Mouse (Mus musculus) forebrain, embryonic 15.5 days (tissue): ENCODE results near the gene Slit3. TPM values are rescaled to one million over a fixed set of nuclear protein-coding genes. Genes with fewer than 3 reads are reported as not detected.

ENCODE experiments used
- ATAC-seq: fragments of 200-750 bp; cut with Nextera tagmentation; replicated peaks from 2 replicates; pipeline ENCODE4 v1.8.0; 2017; ENCODE audit warnings: mild to moderate bottlenecking, moderate TSS enrichment, moderate library complexity
- H3K27ac ChIP-seq: fragments of 300-500 bp; sonication (generic); replicated peaks from 2 replicates; pipeline ENCODE4 v1.5.1; 2015; ENCODE audit warnings: mild to moderate bottlenecking, inconsistent platforms
- H3K27me3 ChIP-seq: fragments of 300-500 bp; sonication (generic); 2 replicates; pipeline ENCODE4 v1.6.1; 2015; ENCODE audit warnings: inconsistent platforms
- H3K36me3 ChIP-seq: fragments of 300-500 bp; sonication (generic); 2 replicates; pipeline ENCODE4 v1.6.1; 2015; ENCODE audit warnings: mild to moderate bottlenecking, inconsistent platforms
- H3K4me1 ChIP-seq: fragments of 300-500 bp; sonication (generic); 2 replicates; pipeline ENCODE4 v1.6.1; 2015; ENCODE audit warnings: inconsistent platforms
- H3K4me2 ChIP-seq: fragments of 300-500 bp; sonication (generic); replicated peaks from 2 replicates; pipeline ENCODE4 v1.6.1; 2015; ENCODE audit warnings: mild to moderate bottlenecking, inconsistent platforms
- H3K4me3 ChIP-seq: fragments of 300-500 bp; sonication (generic); 2 replicates; pipeline ENCODE4 v1.5.1; 2015; ENCODE audit warnings: mild to moderate bottlenecking, inconsistent platforms
- H3K9ac ChIP-seq: fragments of 300-500 bp; sonication (generic); replicated peaks from 2 replicates; pipeline ENCODE4 v1.6.1; 2015; ENCODE audit warnings: mild to moderate bottlenecking, inconsistent platforms
- H3K9me3 ChIP-seq: fragments of 300-500 bp; sonication (generic); 2 replicates; pipeline ENCODE4 v1.6.1; 2016; ENCODE audit warnings: inconsistent platforms
- WGBS: fragments of 180-500 bp; shearing (Covaris S2); methylation state at CpG from one replicate; pipeline ENCODE4 v1.1.7; 2015; ENCODE audit warnings: mixed read lengths; 5-methylcytosine and 5-hydroxymethylcytosine counted together
- polyA plus RNA-seq: library from polyadenylated mRNA; unstranded; fragments of >200 nt; fragmentation: Nextera tagmentation; extraction: Ambion mirVana; gene quantifications from 2 replicates; pipeline ENCODE4 v1.2.1, GENCODE M21; 2015

The Slit3 gene
- polyA plus RNA-seq, 1 experiment from 2014 or later, result 6.4 TPM

GRCm38 (mm10) chr11:35403516-35403915, 282.5 kb downstream of the Slit3 start:
- H3K27ac ChIP-seq, result no peak overlapping the region
- H3K9me3 ChIP-seq, result no peaks in the 10 kb centered on the region
- no peak overlapping the region for H3K9ac ChIP-seq
- H3K4me2 ChIP-seq, result no peak overlapping the region
- H3K36me3 ChIP-seq, result no peaks in the 10 kb centered on the region
- H3K4me1 ChIP-seq, result peaks cover 9% of the 10 kb centered on the region
- 91% methylated on average over 9 of the region's 9 CpGs for WGBS
- no peaks in the 10 kb centered on the region for H3K27me3 ChIP-seq
- no peak for ATAC-seq
- no peak overlapping the region for H3K4me3 ChIP-seq

- no peaks in the 10 kb centered on the region for H3K36me3 ChIP-seq
- H3K4me3 ChIP-seq, result no peak overlapping the region
- H3K27ac ChIP-seq, result no peak overlapping the region
- H3K9ac ChIP-seq, result no peak overlapping the region
- no peak for ATAC-seq
- no peaks in the 10 kb centered on the region for H3K9me3 ChIP-seq
- 21% methylated on average over 3 of the region's 3 CpGs for WGBS
- H3K27me3 ChIP-seq, result no peaks in the 10 kb centered on the region
- H3K4me1 ChIP-seq, result peaks cover 9% of the 10 kb centered on the region
- H3K4me2 ChIP-seq, result no peak overlapping the region
Measured at GRCm38 (mm10) chr11:35406045-35406444, 285.0 kb downstream of the Slit3 start.

GRCm38 (mm10) chr11:35406522-35406921, 285.5 kb downstream of the Slit3 start:
- Histone ChIP-seq H3K36me3 (no peaks in the 10 kb centered on the region), H3K27me3 (no peaks in the 10 kb centered on the region), H3K9me3 (no peaks in the 10 kb centered on the region), H3K27ac (no peak overlapping the region), H3K4me3 (no peak overlapping the region), H3K9ac (no peak overlapping the region), H3K4me2 (no peak overlapping the region), H3K4me1 (peaks cover 9% of the 10 kb centered on the region)
- 31% methylated on average over 6 of the region's 6 CpGs for WGBS
- ATAC-seq, result no peak

- H3K9me3 ChIP-seq, result no peaks in the 10 kb centered on the region
- H3K4me2 ChIP-seq, result no peak overlapping the region
- peaks cover 9% of the 10 kb centered on the region for H3K4me1 ChIP-seq
- H3K4me3 ChIP-seq, result no peak overlapping the region
- no peaks in the 10 kb centered on the region for H3K27me3 ChIP-seq
- no peak overlapping the region for H3K9ac ChIP-seq
- peak; percentile 83 for ATAC-seq
- H3K36me3 ChIP-seq, result no peaks in the 10 kb centered on the region
- 42% methylated on average over 12 of the region's 12 CpGs for WGBS
- no peak overlapping the region for H3K27ac ChIP-seq
Measured at GRCm38 (mm10) chr11:35407341-35408154, 286.5 kb downstream of the Slit3 start.

- Histone ChIP-seq H3K27ac (no peak overlapping the region), H3K4me1 (peaks cover 9% of the 10 kb centered on the region), H3K27me3 (no peaks in the 10 kb centered on the region), H3K4me3 (no peak overlapping the region), H3K9ac (no peak overlapping the region), H3K4me2 (no peak overlapping the region), H3K9me3 (no peaks in the 10 kb centered on the region), H3K36me3 (no peaks in the 10 kb centered on the region)
- ATAC-seq, result no peak
- WGBS, result 74% methylated on average over 3 of the region's 3 CpGs
Measured at GRCm38 (mm10) chr11:35410431-35410830, 289.4 kb downstream of the Slit3 start.

GRCm38 (mm10) chr11:35415768-35416401, 294.9 kb downstream of the Slit3 start:
- Histone ChIP-seq H3K4me2 (no peak overlapping the region), H3K9ac (no peak overlapping the region), H3K4me3 (no peak overlapping the region), H3K27me3 (no peaks in the 10 kb centered on the region), H3K9me3 (no peaks in the 10 kb centered on the region), H3K27ac (no peak overlapping the region), H3K36me3 (no peaks in the 10 kb centered on the region), H3K4me1 (peaks cover 9% of the 10 kb centered on the region)
- 48% methylated on average over 9 of the region's 9 CpGs for WGBS
- ATAC-seq, result no peak

DNA sequence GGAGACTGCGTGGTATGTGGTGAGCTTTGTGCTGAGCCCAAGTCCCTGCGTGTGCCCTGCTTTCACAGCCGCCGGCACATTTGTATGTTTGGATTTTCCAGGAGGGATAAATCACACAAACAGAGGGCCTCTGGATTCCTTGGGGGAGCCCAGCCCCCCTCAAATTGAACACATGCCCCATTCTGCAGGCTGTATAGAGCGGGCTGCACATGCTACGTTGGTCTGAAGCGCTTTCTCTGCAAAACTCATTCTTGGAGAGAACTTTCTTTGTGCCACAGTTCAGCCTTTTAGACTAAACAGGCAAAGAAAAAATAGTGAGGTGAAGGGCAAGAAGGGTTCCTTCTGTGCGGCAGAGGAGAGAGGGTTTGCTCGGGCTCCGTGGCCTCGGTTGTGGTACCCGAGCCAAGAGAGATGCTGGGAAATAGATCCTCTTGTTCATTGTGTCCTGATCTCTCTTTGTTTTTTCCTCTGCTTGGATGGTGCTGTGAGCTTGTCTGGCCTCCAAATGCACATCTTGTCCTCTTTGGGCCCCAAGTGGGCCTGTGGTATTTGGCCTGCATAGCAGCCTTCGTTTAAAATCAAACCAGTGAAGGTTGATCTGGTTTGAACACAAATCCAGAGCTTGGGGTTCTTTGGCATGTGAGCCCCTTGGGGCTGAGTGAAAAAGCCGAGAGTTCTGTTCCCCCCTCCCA, 295.5 kb downstream of the Slit3 start:
- no peak overlapping the region for H3K27ac ChIP-seq
- H3K4me3 ChIP-seq, result no peak overlapping the region
- no peak overlapping the region for H3K4me2 ChIP-seq
- no peaks in the 10 kb centered on the region for H3K9me3 ChIP-seq
- H3K36me3 ChIP-seq, result no peaks in the 10 kb centered on the region
- WGBS, result 36% methylated on average over 14 of the region's 14 CpGs
- no peaks in the 10 kb centered on the region for H3K27me3 ChIP-seq
- ATAC-seq, result peak; percentile 32; the same call in 1 of the 2 replicates
- H3K9ac ChIP-seq, result no peak overlapping the region
- peaks cover 9% of the 10 kb centered on the region for H3K4me1 ChIP-seq

DNA sequence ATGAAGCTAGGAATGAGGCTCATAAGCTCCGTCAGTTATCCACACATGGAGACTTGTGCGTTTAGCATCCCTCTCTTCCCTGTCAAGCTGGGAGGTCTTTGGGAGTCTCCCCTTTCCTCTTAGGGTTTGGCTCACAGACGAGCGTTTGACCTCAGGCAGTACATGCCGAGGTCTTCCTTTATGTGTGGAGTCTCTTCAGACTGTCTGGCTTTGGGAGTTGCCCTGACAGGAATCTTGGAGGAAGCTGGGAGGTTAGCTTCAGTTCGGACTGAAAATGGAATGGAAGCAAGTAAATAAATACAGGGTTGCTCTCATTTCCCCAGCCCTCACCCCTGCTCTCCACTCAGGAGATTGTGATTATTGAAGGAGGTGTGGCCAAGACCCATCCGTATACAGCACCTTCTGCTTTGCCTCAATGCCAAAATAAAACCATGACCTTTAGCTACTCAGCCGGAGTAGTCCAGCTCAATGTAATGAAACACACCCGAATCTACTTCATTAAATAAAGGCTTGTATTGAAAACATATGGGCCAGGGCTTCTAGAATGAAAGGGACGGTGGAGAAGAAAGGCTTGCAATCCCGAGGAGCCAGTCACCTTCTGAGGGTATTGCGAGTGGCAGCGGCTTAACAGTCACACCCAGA, 297.0 kb downstream of the Slit3 start:
- no peaks in the 10 kb centered on the region for H3K27me3 ChIP-seq
- peaks cover 9% of the 10 kb centered on the region for H3K4me1 ChIP-seq
- H3K9ac ChIP-seq, result no peak overlapping the region
- ATAC-seq, result no peak
- H3K4me2 ChIP-seq, result no peak overlapping the region
- 68% methylated on average over 13 of the region's 13 CpGs for WGBS
- H3K9me3 ChIP-seq, result no peaks in the 10 kb centered on the region
- no peaks in the 10 kb centered on the region for H3K36me3 ChIP-seq
- no peak overlapping the region for H3K4me3 ChIP-seq
- H3K27ac ChIP-seq, result no peak overlapping the region

DNA sequence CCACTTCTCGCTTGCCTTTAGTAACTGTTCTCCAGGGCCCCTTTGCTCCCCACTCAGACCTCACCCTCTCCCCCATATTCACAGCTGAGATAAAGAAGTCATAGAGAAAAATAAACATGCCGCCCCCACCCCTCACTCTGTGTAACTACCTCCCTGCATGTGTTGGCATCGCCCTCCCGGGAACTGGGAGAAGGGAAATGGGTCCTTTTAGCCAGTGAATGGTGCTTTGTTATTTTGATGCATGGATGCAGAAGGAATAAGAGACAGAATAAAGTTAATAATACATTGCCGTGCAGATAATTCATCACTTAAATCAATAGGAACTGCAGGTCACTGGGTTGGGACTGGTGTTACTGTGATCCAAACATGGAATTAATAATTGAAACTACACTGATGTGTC, 298.0 kb downstream of the Slit3 start:
- H3K9me3 ChIP-seq, result no peaks in the 10 kb centered on the region
- H3K9ac ChIP-seq, result no peak overlapping the region
- no peaks in the 10 kb centered on the region for H3K36me3 ChIP-seq
- ATAC-seq, result no peak
- H3K4me3 ChIP-seq, result no peak overlapping the region
- no peaks in the 10 kb centered on the region for H3K27me3 ChIP-seq
- H3K27ac ChIP-seq, result no peak overlapping the region
- H3K4me1 ChIP-seq, result peaks cover 9% of the 10 kb centered on the region
- H3K4me2 ChIP-seq, result no peak overlapping the region
- WGBS, result 65% methylated on average over 5 of the region's 5 CpGs

GRCm38 (mm10) chr11:35421728-35422127, 300.7 kb downstream of the Slit3 start:
- Histone ChIP-seq H3K9me3 (no peaks in the 10 kb centered on the region), H3K4me2 (no peak overlapping the region), H3K4me3 (no peak overlapping the region), H3K36me3 (no peaks in the 10 kb centered on the region), H3K27me3 (no peaks in the 10 kb centered on the region), H3K4me1 (peaks cover 5% of the 10 kb centered on the region; the same call in 1 of the 2 replicates), H3K27ac (no peak overlapping the region), H3K9ac (no peak overlapping the region)
- ATAC-seq, result no peak
- 59% methylated on average over 4 of the region's 4 CpGs for WGBS

GRCm38 (mm10) chr11:35428036-35428435, 307.0 kb downstream of the Slit3 start:
- no peaks in the 10 kb centered on the region for H3K9me3 ChIP-seq
- H3K4me1 ChIP-seq, result no peaks in the 10 kb centered on the region
- no peak overlapping the region for H3K4me2 ChIP-seq
- no peak for ATAC-seq
- no peak overlapping the region for H3K27ac ChIP-seq
- H3K27me3 ChIP-seq, result no peaks in the 10 kb centered on the region
- H3K4me3 ChIP-seq, result no peak overlapping the region
- H3K36me3 ChIP-seq, result no peaks in the 10 kb centered on the region
- no peak overlapping the region for H3K9ac ChIP-seq
- WGBS, result 78% methylated on average over 7 of the region's 7 CpGs

DNA sequence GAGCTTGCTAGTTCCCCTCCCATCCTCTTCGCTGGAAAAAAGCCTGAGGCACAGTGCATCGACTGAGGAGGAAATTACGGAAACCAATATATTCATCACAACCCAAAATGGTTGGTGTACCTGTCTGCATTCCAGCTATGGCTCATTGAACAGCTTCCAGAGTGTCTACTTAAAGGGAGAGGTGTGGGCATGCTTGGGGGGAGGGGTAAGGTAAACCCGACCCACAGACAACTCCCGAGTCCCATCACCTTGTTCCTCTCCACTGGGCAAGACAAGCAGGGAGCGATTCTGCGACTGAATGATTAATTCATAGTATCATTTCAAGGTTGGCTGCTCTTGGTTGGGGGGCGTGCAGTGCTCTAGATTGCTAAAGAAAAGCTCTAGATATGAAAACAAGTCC, 310.1 kb downstream of the Slit3 start:
- Histone ChIP-seq H3K4me2 (no peak overlapping the region), H3K9ac (no peak overlapping the region), H3K27ac (no peak overlapping the region), H3K4me3 (no peak overlapping the region), H3K27me3 (no peaks in the 10 kb centered on the region), H3K4me1 (no peaks in the 10 kb centered on the region), H3K36me3 (no peaks in the 10 kb centered on the region), H3K9me3 (no peaks in the 10 kb centered on the region)
- ATAC-seq, result no peak
- WGBS, result 86% methylated on average over 8 of the region's 8 CpGs
